Mouse (Mus musculus) CD4-positive, CD25-positive, alpha-beta regulatory T cell (primary cell): ENCODE results near the gene Olfr770. TPM values are rescaled to one million over a fixed set of nuclear protein-coding genes. Genes with fewer than 3 reads are reported as not detected.

Source experiments
- polyA plus RNA-seq: library from polyadenylated mRNA; unstranded; fragments of 100-300 nt; shearing (Covaris generic); gene quantifications from one replicate; pipeline ENCODE4 v1.2.1, GENCODE M21; 2017

The Olfr770 gene
- polyA plus RNA-seq: not detected

DNA sequence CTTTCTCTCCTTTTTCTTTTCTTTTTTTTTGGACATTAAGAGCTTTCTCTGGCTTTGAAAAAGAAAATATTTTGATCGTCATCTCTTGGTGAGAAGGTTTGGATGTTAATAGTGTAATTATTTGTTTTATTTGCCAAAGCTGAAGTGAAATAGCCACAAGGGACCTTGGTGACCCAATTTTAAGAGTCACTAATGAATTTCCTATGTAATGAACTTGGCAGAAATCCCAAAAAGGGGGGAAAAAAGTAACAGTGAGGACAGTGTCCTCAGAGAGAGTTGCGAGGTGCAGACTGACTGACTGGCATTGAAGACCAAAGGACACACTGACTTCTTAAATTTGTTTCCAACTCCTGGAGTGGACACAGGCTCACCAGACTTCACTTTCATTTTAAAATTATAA is at the start of gene Olfr770:
TSS of gene Olfr770 (minus strand) at position 101 of the 400 bp plus-strand sequence.

GRCm38 (mm10) chr10:129187319-129187718 is 48.5 kb upstream of the Olfr770 start, which contains the start of gene Olfr773:
Gene Olfr773, minus strand, starts transcription at chr10:129187419.

DNA sequence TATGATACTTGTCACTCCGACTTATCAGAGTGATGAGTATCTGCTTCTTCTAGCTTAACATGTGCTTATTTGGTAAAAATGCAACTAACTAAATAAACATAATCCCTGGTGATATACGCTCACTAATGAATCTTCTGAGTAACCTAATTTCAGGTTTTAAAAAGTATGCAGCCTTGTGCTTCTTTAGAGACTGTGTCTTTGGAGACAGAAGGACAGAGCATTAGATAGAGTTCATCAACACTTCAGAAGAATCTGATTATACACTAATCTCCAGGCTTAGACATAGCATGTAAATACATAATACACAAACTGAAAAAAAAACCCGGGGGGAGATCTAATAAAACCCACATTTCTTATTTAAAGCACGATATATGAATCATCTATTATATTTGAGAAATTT is 39.0 kb upstream of the Olfr770 start, which contains the start of gene Olfr772:
TSS of gene Olfr772 (minus strand) at position 101 of the 400 bp plus-strand sequence.

GRCm38 (mm10) chr10:129164651-129165050 is 25.9 kb upstream of the Olfr770 start, which contains the start of gene Olfr771:
Gene Olfr771, minus strand, starts transcription at chr10:129164751.

DNA sequence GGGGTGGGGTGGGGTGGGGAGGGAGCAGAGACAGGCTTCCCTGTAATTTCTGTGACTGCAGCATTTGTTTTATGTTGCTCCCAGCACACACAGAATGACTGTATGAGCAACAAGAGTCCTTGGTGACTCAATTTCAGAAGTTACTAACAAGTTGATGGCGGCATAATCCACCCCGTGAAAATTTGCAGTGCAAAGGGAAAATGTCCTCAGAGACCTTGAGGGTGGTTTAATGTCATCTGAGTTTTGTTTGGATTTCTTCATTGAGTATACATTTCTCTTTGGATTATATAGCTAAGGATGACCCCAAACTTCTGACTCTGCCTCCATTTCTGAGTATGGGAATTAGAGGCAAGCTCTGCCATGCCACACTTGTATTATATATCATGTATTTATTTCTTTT is 21.0 kb downstream of the Olfr770 start, which contains the start of gene Olfr769:
TSS of gene Olfr769 (minus strand) at position 101 of the 400 bp plus-strand sequence.

GRCm38 (mm10) chr10:129099275-129099674 is 39.5 kb downstream of the Olfr770 start, which contains the start of gene Olfr768:
Gene Olfr768, minus strand, starts transcription at chr10:129099375.

DNA sequence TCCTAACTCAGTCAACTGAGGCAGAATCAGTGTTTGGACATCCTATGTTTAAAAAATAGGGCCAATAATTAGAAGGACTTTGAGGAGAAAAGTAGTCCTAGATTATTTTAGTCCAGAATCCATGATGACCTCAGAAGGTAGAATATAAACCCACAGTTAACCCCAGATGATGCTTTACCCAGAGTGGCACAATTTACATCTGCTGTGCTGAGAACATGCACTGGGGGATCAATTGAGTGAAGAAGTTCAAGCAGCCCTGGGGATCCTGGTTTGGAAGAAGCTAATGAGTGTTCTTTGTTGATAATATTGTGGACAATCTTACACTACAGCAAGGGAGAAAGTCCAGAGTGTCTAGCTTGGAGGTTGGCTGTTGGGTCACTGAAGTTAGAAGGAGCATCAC is 56.0 kb downstream of the Olfr770 start, which contains the start of gene Olfr767:
TSS of gene Olfr767 (minus strand) at position 101 of the 400 bp plus-strand sequence.

Other genes starting within 250 kb of the Olfr770 start
- gene Gdf11, start 247.3 kb downstream of the Olfr770 start, polyA plus RNA-seq: 3.2 TPM
- gene Cd63, start 238.0 kb downstream of the Olfr770 start, polyA plus RNA-seq: 0.69 TPM
- gene Rdh5, start 216.1 kb downstream of the Olfr770 start, polyA plus RNA-seq: 17.3 TPM
- gene Bloc1s1, start 215.0 kb downstream of the Olfr770 start, polyA plus RNA-seq: 166 TPM
- 4.0 TPM for gene Itga7, start 205.2 kb downstream of the Olfr770 start, polyA plus RNA-seq
- not detected for gene Mettl7b, start 178.0 kb downstream of the Olfr770 start, polyA plus RNA-seq
- not detected for gene Olfr9, start 149.6 kb downstream of the Olfr770 start, polyA plus RNA-seq
- not detected for gene Olfr763, start 128.2 kb downstream of the Olfr770 start, polyA plus RNA-seq
- gene Olfr764-ps1, start 99.1 kb downstream of the Olfr770 start, polyA plus RNA-seq: not detected
- gene Olfr765, start 89.0 kb downstream of the Olfr770 start, polyA plus RNA-seq: not detected
- not detected for gene Olfr766-ps1, start 70.0 kb downstream of the Olfr770 start, polyA plus RNA-seq
- gene Olfr767, start 56.1 kb downstream of the Olfr770 start, polyA plus RNA-seq: not detected
- gene Olfr768, start 39.6 kb downstream of the Olfr770 start, polyA plus RNA-seq: not detected
- gene Olfr769, start 21.1 kb downstream of the Olfr770 start, polyA plus RNA-seq: 0.04 TPM
- gene Olfr771, start 25.8 kb upstream of the Olfr770 start, polyA plus RNA-seq: not detected
- gene Olfr772, start 38.9 kb upstream of the Olfr770 start, polyA plus RNA-seq: not detected
- gene Olfr773, start 48.4 kb upstream of the Olfr770 start, polyA plus RNA-seq: not detected
- not detected for gene Olfr774, start 97.2 kb upstream of the Olfr770 start, polyA plus RNA-seq
- gene Olfr775, start 109.4 kb upstream of the Olfr770 start, polyA plus RNA-seq: not detected
- not detected for gene Olfr776, start 120.1 kb upstream of the Olfr770 start, polyA plus RNA-seq
- not detected for gene Olfr777, start 132.5 kb upstream of the Olfr770 start, polyA plus RNA-seq
- gene Olfr780, start 179.1 kb upstream of the Olfr770 start, polyA plus RNA-seq: not detected
- gene Olfr781, start 189.9 kb upstream of the Olfr770 start, polyA plus RNA-seq: not detected
- not detected for gene Olfr782, start 209.9 kb upstream of the Olfr770 start, polyA plus RNA-seq
- gene Olfr784, start 245.1 kb upstream of the Olfr770 start, polyA plus RNA-seq: 0.07 TPM